Mouse (Mus musculus) v-Abl transformed pro-B cells (cell line): Measurements from ENCODE around the gene Zfp346.

ENCODE experiments used
- in situ Hi-C, 2 experiments: fragments of 400-800 bp; cut with MboI; formaldehyde crosslinking; loops; one replicate each; pipeline ENCODE4 v1.15.1; 2025; ENCODE audit not compliant: unreplicated experiment in 2 of 2

The Zfp346 gene

DNA sequence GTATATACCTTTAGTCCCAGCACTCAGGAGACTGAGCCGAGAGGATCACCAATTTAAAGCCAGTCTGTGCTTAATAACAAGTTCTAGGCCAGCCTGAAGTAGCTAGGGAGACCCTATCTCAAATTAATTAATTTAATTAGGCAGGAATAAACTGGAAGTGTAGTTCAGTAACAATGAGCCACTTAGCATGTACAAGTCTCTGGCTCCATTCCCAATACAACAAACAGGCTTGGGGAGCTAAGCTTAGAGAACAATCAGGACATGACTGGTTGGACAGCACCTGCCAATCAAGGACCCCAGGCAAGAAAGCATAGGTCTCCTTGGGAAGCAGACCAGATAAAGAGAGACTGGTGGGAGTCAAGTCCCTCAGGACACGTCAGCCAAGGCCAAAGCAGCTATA is 35.2 kb downstream of the Zfp346 start:
- in situ Hi-C loops: no loop called here

DNA sequence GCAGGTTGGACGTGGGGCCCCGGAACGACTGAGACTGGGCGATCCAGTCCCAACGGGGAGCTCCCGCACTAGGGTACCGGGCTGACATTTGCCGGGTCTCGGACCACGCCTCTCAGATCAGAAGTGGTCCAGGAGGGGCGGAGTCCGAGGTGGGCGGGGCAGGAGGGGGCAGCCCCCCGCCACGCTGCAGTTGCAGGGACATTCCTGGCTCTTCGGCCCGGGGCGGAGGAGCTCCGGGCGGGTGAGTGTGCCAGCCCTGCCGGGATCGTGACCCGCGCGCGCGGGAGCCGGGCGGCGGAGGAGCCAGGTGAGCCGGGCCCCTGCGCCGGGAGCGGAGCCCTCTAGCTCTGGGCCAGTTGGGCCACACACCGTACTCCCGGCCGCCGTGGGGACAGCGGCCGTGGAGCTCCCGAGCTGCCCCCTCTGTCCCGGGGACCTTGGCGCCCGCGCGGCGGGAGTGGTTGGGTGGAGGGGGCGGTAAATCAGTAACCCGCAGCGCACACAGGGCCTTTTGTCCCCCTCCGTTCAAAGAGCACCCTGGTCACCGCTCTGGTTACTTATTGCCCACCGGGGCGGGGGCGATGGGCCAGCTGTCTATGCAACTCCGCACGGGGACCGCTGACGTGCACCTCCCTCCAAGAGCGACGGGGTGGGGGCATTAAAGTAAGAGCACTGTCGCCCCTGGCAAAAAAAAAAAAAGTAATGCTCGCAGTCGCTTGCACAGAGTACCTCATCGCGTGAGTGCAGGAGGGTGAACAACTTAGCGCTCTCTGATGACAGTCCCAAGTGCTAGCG is 47.7 kb downstream of the Zfp346 start, which contains the start of gene Fgfr4:
Gene Fgfr4 (plus strand): TSS at position 20 of the 795 bp plus-strand sequence.
- in situ Hi-C loops: loop anchor here in 1 of 2 experiments (25.0 kb wide), 1 partner anchor 1366 kb away; no protein-coding TSS in a partner anchor

DNA sequence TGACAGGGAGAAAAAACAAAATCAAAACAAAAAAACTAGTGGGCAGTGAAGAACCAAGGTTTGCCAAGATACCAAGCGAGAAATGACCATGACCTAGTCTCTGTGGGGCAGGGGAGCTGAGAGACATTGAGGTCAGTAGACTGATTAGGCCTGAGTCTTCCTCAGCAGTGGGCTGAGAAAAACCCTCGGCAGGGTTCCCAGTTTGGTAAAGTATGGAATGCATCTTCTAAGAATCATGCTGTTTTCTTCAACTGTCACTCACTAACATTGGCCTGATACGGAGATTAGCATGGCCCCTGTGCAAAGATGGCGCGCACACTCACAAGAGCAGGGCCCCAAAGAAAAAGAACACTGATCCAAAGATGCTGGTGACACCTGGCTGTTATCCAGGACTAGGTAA is 48.8 kb downstream of the Zfp346 start:
- in situ Hi-C loops: loop anchor here in 1 of 2 experiments (25.0 kb wide), 1 partner anchor 1367 kb away; no protein-coding TSS in a partner anchor

DNA sequence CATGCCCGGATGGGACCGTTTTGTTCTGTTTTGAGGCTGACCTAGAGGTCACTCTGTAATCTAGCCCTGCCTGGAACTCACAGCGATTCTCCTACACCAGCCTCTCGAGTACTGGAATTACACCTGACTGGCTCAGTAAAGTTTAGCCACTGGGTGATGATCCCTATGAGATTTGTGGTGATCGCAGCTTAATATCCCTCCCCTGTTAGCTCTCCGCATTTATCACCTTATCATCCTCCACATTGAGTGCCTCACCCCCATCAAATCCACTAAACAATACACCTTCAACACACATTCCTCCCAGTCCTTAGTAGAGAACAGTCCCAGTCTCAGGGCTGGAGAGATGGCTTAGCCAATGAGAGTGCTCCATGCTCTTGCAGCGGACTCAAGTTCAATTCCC is 57.3 kb downstream of the Zfp346 start:
- in situ Hi-C loops: loop anchor here in 1 of 2 experiments (25.0 kb wide), 1 partner anchor 1375 kb away; no protein-coding TSS in a partner anchor

DNA sequence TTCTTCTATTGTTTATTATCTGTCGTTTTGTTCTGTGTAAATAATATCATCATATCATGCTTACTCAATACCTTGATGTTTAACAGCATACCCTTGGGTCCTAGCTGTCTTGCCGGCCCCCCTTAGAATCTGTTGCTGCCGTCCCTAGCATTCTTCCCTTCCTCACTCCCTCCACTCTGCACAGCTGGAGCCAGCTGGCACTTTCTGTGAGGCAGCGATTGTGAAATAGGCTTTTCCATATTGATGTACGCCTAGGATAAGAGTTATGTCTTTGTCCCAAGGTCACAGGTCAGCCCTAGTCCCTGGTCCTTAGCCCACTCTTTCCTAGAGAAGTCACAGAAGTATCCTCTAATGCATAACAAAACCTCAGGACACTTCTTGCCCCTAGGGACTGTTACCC is 58.4 kb downstream of the Zfp346 start:
- in situ Hi-C loops: loop anchor here in 1 of 2 experiments (25.0 kb wide), 1 partner anchor 1376 kb away; no protein-coding TSS in a partner anchor

DNA sequence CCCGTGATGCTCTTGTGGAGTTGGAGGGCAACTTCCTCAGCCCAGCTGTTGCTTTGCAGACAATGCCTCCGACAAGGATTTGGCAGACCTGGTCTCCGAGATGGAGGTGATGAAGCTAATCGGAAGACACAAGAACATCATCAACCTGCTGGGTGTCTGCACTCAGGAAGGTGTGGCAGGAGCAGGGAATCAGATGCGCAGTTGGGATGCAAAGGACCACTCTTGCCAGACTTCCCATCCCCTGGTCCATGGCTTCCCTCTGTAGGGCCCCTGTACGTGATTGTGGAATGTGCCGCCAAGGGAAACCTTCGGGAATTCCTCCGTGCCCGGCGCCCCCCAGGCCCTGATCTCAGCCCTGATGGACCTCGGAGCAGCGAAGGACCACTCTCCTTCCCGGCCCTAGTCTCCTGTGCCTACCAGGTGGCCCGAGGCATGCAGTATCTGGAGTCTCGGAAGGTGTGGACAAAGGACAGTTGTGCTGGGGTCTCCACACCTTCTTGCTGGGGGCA is 60.8 kb downstream of the Zfp346 start:
- in situ Hi-C loops: loop anchor here in 1 of 2 experiments (25.0 kb wide), 1 partner anchor 1379 kb away; no protein-coding TSS in a partner anchor

DNA sequence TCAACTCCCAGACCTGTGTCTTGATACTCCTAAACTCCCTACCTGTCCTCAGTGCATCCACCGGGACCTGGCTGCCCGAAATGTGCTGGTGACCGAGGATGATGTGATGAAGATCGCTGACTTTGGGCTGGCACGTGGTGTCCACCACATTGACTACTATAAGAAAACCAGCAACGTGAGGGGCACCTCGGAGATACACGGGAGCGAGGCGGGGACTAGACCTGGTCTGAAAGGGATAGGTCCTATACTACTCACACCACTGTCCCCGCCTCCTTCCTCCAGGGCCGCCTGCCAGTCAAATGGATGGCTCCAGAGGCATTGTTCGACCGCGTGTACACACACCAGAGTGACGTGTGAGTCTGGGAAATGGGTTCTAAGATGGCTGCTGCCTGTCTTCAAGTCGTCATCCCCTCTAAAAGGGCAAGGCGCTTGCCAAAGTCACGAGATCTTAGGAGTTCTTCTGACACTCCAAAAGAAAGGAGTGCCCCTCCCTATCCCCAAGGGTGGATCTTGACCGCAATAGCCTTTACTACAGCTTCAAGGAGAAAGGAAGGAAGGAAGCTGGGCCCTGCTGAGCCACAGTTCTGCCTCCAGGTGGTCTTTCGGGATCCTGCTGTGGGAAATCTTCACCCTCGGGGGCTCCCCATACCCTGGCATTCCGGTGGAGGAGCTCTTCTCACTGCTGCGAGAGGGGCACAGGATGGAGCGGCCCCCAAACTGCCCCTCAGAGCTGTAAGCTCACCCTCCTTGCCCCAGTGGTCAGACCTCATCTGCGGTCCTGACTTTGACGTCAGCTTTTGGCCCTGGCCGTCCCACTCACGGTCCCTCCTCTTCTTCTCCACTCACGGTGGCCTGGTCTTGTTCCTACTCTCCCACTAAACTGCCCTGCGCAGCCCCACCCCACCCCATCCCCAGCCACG is 62.0 kb downstream of the Zfp346 start:
- in situ Hi-C loops: loop anchor here in 1 of 2 experiments (25.0 kb wide), 1 partner anchor 1380 kb away; no protein-coding TSS in a partner anchor

DNA sequence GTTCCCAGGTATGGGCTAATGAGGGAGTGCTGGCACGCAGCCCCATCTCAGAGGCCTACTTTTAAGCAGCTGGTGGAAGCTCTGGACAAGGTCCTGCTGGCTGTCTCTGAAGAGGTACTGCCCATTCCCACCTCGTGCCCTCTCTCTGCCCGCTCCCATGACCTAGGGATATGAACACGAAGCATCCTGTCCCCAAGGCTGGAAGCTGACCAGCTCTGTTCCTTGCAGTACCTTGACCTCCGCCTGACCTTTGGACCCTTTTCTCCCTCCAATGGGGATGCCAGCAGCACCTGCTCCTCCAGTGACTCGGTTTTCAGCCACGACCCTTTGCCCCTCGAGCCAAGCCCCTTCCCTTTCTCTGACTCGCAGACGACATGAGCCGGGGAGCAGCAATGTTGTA is 62.7 kb downstream of the Zfp346 start:
- in situ Hi-C loops: loop anchor here in 1 of 2 experiments (25.0 kb wide), 1 partner anchor 1380 kb away; no protein-coding TSS in a partner anchor

DNA sequence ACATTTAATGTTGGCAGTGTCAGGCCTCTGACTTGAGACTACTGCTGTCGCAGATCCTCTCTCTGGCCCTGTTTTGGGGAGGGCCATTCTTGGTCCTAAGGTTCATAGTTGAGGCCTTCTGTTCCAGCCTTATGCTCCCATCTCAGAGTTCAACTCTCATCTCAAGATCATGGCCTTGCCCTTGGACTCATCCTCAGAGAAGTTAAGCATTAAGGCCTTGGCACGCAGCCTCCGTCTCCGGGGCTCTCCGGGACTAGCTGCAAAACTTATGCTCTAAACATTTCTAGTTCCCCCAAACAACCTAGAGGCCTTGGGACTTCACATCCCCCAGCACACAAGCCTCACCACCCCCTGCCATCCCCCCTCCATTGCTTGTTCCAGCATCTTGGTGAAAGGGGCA is 63.1 kb downstream of the Zfp346 start:
- in situ Hi-C loops: loop anchor here in 1 of 2 experiments (25.0 kb wide), 1 partner anchor 1381 kb away; no protein-coding TSS in a partner anchor

DNA sequence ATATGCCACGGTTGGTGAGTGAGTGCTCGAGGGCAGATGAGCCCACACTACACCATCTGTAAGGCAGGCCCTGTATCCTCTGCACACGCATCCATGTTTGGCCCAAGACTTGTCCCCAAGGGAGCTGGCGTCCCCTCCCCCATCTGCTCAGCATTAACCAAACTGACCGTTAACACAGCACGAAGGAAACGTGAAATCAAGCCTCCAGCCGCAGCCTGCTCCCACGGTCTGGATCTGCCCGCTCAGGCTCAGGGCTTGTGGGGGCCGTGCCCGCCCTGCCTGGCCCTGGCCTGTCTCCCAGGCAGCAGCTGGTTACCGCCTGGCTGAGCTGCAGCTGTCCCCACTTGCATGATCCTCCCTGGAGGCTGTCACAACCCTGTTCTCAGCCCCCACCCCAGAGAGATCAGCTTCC is 63.9 kb downstream of the Zfp346 start:
- in situ Hi-C loops: loop anchor here in 1 of 2 experiments (25.0 kb wide), 1 partner anchor 1382 kb away; no protein-coding TSS in a partner anchor

DNA sequence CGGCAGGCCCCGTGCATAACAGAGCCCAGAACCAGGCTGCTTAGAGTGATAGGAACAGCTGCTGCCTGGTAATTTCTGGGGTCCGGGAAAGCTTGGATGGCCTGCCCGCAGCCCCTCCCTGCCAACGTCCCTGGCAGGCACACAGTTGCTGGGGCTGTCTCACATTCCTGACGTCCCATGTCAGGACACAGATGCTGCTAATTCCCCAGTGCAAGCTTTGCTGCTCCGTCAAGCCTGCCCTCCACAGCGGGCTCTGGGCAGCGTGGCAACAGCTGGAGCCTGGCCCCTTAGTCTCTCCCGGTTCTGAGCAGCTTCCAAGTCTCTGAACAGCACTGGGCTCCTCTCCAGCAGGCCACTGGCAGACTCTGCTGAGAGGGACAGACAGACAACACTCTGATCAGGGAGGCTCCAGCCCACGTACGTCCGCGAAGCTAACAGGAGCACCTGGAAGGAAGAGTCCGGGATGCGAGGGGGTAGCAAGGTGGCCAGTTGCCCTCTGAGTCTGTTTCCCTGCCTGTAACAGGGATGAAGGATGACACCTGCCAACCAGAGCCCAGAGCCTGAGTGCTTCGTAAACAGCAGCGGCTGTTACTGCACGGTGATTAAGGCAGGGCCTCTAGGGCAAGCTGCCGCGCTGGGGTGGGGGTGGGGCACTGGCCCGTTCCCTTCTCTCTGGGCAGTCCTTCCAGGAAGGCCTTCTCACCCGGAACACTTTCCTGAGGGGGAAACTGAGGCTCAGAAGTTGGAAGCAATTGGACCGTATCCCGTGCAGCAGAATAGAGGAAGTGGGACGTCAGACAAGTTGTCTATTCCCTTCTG is 66.6 kb downstream of the Zfp346 start:
- in situ Hi-C loops: loop anchor here in 1 of 2 experiments (25.0 kb wide), 1 partner anchor 1384 kb away; no protein-coding TSS in a partner anchor

DNA sequence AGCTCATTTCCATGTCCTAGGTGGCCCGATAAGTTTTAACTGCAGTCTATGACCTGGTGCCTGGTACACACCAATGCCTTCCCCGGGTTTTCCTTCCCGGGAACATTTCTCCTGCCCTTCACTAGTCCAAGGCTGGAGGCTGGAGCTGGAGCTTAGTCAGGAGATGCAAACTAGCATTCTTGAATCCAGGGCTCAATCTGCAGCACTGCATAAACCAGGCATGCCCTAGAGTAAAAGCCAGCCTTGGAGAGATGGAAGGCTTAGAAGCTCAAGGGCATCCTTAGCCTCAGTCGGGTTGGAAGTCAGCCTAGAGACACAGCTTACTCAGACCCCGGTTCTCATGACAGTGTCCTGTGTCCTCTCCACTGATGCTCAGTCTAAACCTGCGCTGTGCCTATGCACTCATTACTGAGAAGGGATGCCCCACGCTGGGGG is 67.2 kb downstream of the Zfp346 start:
- in situ Hi-C loops: loop anchor here in 1 of 2 experiments (25.0 kb wide), 1 partner anchor 1385 kb away; no protein-coding TSS in a partner anchor

DNA sequence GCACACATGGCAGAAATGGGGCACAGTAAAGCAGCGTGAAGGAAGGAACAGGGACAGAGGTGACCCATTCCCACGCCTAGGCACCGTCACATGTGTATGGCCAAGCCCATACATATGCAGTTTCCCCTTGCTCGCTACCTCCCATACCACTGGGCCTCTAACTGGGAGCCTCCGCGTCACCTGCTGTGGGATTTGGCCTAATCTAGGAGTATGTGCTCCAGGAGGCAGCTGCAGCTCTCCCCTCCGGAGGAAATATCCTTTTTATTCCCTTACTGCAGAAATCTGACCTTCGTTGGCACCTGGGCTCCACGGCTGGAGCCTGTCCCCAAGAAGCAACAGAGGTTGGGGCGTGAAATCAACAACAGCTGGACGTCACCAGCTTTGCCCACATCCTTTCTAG is 69.2 kb downstream of the Zfp346 start:
- in situ Hi-C loops: loop anchor here in 1 of 2 experiments (25.0 kb wide), 1 partner anchor 1387 kb away; no protein-coding TSS in a partner anchor

DNA sequence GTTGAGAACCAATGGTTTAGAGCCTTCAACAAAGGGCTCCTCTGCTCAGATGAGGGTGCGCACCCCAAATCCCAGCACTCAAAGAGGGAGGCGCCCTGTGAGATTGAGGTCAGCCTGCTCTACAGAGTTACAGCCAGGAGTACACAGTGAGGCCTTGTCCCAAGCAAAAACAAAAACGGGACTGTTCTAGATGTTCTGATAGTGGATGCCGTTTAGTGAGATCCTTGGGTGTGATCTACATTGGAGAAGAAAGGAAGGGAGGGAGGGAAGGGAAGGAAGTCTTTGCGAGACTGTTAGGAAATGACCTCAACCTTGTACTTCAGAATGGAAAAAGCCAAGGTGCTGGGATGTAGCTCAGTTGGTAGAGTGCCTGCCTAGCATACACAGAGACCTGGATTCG is 71.2 kb downstream of the Zfp346 start:
- in situ Hi-C loops: loop anchor here (5.0 kb wide), 1 partner anchor 379 kb away; no protein-coding TSS in a partner anchor

DNA sequence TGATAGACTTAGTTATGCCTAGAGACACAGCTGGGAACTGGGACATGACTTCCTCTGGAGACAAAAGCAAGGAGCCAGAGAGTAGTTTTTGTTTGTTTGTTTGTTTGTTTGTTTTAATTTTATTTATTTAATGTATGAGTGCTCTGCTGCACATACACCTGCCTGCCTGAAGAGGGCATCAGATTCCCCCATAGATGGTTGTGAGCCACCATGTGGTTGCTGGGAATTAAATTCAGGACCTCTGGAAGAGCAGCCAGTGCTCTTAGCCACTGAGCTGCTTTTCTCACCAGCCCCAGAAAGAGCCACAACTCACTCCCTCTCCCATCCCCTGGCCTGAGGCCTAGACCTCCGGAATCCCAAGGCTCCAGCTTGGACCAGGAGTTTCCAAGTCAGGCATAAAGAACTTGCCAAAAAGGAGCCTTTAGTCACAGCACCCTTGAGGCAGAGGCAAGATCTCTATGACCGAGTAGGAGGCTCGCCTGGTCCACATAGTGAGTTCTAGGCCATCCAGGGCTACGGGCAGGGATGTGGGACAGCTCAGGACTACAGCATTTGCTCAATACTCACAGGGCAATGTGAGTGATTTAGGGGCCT is 72.9 kb downstream of the Zfp346 start:
- in situ Hi-C loops: loop anchor here (5.0 kb wide), 1 partner anchor 381 kb away; no protein-coding TSS in a partner anchor

DNA sequence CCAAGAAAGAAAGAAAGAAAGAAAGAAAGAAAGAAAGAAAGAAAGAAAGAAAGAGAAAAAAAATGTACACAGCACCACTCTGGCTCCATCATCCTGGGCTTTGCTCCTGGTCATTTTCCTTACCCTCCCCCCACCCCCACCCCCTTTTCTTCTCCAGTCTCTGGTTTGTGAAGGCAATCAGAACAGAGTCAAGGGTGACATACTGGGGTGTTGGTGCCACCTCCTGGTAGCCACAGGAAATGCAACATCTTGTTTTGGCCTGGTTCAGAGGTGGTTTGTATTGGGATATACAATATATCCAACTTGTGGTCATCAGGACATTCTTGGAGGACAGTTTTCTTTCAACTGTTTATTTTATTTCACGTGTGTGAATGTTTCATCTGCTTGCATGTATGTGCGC is 73.4 kb downstream of the Zfp346 start:
- in situ Hi-C loops: loop anchor here (5.0 kb wide), 1 partner anchor 381 kb away; no protein-coding TSS in a partner anchor

DNA sequence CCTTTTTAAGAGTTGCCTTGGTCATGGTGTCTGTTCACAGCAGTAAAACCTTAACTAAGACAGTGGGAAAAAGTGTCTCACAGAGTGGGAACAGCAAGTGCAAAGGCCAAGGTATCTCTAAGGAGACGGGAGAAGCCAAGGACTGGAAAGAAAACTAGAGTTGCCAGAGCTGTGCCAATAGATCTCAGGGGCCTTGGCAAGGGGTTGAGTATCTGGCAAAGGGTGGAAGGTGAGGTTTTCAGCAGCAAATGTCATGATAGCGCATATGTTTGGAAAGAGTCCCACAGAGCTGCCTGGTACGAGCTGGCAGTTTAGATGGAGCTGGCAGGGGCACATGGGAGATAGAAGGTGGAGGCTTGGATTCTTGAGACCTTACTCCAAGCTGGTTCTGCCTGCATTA is 74.5 kb downstream of the Zfp346 start:
- in situ Hi-C loops: loop anchor here (5.0 kb wide), 1 partner anchor 382 kb away; no protein-coding TSS in a partner anchor

DNA sequence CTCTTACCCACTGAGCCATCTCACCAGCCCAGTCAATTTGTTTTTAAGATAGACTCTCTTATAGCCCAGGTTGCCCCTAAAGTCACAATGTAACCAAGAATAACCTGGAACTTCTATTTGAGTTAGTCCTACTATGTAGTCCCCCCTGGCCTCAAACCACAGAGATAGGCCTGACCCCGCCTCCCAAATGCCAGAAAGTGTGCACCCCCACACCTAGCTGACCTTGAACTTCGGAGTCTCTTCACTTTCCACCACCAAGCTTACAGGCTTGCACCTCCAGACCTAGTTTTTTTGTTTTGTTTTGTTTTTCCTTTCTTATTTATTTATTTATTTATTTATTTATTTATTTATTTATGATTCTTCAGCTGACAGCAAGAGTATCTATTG is 76.7 kb downstream of the Zfp346 start:
- in situ Hi-C loops: no loop called here
